Mouse (Mus musculus): ENCODE data around the gene Dnah6. TPM values are rescaled to one million over a fixed set of nuclear protein-coding genes. Genes with fewer than 3 reads are reported as not detected.

Dnah6 gene
- total and polyA plus RNA-seq, 2 experiments from 2014 or later, result 0.12 TPM; not detected in 1

DNA sequence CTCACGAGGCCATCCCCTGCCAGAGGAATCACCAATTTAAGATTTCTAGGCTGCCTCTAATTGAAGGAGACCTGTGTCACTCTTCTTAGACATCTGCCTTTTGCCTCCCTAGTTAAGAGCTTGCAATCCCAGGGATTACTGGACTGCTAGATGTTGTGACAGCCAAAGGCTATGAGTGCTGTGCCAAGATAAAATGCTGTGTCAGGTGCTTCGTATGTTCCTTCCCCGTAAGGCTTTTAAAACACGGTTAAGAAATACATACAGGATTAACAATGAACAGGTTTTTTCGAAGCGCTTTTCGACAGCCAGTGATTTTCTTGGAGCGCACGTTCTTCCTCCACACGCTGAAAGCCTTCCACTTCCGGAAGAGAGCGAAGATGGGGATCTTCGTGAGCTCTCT, 26.2 kb downstream of the Dnah6 start:
- WGBS, result 88% methylated on average over 13 of the region's 13 CpGs
- DNase-seq (ENCODE audit: low spot score), result no peak
- H3K9me3 ChIP-seq (replicated peaks; ENCODE audit: control insufficient read depth, low read length), result no peaks in the 10 kb centered on the region
- no peak for TF ChIP-seq CTCF (IDR thresholded peaks at IDR 0.05; ENCODE audit: low read depth)
- TF ChIP-seq EP300 (IDR thresholded peaks at IDR 0.05; ENCODE audit: low read depth), result no peak
- no peak overlapping the region for H3K4me2 ChIP-seq (ENCODE audit: low read depth, low read length)
- H3K27ac ChIP-seq (ENCODE audit: low read depth), result no peak overlapping the region
- H3K4me1 ChIP-seq (ENCODE audit: control insufficient read depth, insufficient read depth), result no peaks in the 10 kb centered on the region
- no peak for ATAC-seq (ENCODE audit: insufficient read depth, low read depth)
- no peak overlapping the region for H3K4me3 ChIP-seq (ENCODE audit: low read depth, low read length)
- H3K36me3 ChIP-seq (replicated peaks; ENCODE audit: control insufficient read depth, insufficient read depth, low read length), result no peaks in the 10 kb centered on the region
- H3K9ac ChIP-seq (replicated peaks; ENCODE audit: low read depth, low read length), result no peak overlapping the region
- no peaks in the 10 kb centered on the region for H3K27me3 ChIP-seq (ENCODE audit: control insufficient read depth, insufficient read depth, low read length)

DNA sequence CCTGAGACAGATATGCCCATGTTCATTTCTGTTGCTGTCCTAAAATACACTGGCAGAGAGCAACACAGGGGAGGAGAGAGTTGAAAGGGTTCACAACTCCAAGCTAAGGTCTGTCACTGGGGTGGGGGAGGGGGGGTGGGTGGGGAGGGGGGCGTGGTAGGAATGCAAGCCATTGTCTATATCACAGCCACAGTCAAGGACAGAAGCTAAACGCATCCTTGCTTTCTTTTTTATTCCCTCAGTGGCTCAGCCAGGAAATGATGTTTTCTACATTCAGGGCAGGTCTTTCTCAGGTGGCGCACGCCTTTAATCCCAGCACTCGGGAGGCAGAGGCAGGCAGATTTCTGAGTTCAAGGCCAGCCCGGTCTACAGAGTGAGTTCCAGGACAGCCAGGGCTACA, 30.7 kb downstream of the Dnah6 start:
- Histone ChIP-seq H3K9ac (replicated peaks; ENCODE audit: low read depth, low read length) (no peak overlapping the region), H3K9me3 (replicated peaks; ENCODE audit: control insufficient read depth, low read length) (no peaks in the 10 kb centered on the region), H3K4me3 (ENCODE audit: low read depth, low read length) (no peak overlapping the region), H3K27me3 (ENCODE audit: control insufficient read depth, insufficient read depth, low read length) (no peaks in the 10 kb centered on the region), H3K36me3 (replicated peaks; ENCODE audit: control insufficient read depth, insufficient read depth, low read length) (no peaks in the 10 kb centered on the region), H3K4me1 (ENCODE audit: control insufficient read depth, insufficient read depth) (no peaks in the 10 kb centered on the region), H3K4me2 (ENCODE audit: low read depth, low read length) (no peak overlapping the region), H3K27ac (ENCODE audit: low read depth) (no peak overlapping the region)
- ATAC-seq (ENCODE audit: insufficient read depth, low read depth), result no peak
- no peak for DNase-seq (ENCODE audit: low spot score)
- TF ChIP-seq CTCF (IDR thresholded peaks at IDR 0.05; ENCODE audit: low read depth) (no peak), EP300 (IDR thresholded peaks at IDR 0.05; ENCODE audit: low read depth) (no peak)
- 72% methylated on average over 6 of the region's 6 CpGs for WGBS

DNA sequence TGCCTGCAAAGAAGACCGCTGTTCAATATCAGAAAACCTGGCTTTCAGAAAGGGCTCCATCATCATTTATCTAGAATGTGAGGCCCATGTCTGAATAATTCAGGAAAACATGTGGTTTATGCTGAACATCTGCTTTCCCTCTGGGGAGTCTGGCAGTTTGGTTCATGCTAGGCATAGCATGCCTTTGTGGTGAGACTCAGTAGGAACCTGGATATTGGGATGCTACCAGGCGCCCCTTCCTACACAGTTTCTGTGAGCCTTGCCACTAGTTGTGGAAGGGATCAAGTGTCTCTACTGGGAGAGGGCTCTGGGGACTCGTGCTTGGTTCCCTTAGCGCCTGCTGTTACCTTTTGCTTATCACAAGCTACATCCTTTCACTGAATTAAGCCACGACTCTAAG, 37.2 kb downstream of the Dnah6 start:
- H3K9me3 ChIP-seq (replicated peaks; ENCODE audit: control insufficient read depth, low read length), result no peaks in the 10 kb centered on the region
- ATAC-seq (ENCODE audit: insufficient read depth, low read depth), result no peak
- WGBS, result 60% methylated on average over 5 of the region's 5 CpGs

DNA sequence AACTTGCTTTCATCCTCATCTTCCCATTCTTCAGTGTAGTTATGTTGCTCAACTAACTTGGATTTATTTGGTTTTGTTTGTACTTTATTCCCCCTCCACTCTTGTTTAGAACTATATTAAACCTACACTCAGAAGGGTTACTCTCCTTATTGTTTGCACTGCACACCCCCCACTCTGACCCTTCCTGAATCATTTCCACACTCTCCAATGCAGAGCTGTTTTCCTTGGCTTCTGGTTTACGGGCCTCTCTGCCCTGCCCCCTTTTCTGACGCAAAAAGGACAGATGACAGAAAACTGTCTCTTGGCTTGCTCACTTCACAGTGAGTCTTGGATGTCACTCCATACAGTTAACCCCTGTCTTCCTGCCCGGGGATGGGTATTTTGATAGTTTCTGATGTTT, 38.5 kb downstream of the Dnah6 start:
- DNase-seq (ENCODE audit: low spot score) (peak; percentile 49), ATAC-seq (ENCODE audit: insufficient read depth, low read depth) (no peak)
- Histone ChIP-seq H3K4me3 (ENCODE audit: low read depth, low read length) (no peak overlapping the region), H3K4me2 (ENCODE audit: low read depth, low read length) (no peak overlapping the region), H3K9me3 (replicated peaks; ENCODE audit: control insufficient read depth, low read length) (no peaks in the 10 kb centered on the region), H3K27me3 (ENCODE audit: control insufficient read depth, insufficient read depth, low read length) (no peaks in the 10 kb centered on the region), H3K4me1 (ENCODE audit: control insufficient read depth, insufficient read depth) (no peaks in the 10 kb centered on the region), H3K36me3 (replicated peaks; ENCODE audit: control insufficient read depth, insufficient read depth, low read length) (no peaks in the 10 kb centered on the region), H3K27ac (ENCODE audit: low read depth) (no peak overlapping the region), H3K9ac (replicated peaks; ENCODE audit: low read depth, low read length) (no peak overlapping the region)
- WGBS, result 40% methylated on average over 3 of the region's 3 CpGs
- TF ChIP-seq EP300 (IDR thresholded peaks at IDR 0.05; ENCODE audit: low read depth) (no peak), CTCF (IDR thresholded peaks at IDR 0.05; ENCODE audit: low read depth) (no peak)

More for the DNA sequence above, 37.2 kb downstream of the Dnah6 start:
- H3K27ac ChIP-seq (ENCODE audit: low read depth), result no peak overlapping the region
- no peaks in the 10 kb centered on the region for H3K27me3 ChIP-seq (ENCODE audit: control insufficient read depth, insufficient read depth, low read length)
- H3K9ac ChIP-seq (replicated peaks; ENCODE audit: low read depth, low read length), result no peak overlapping the region
- DNase-seq (ENCODE audit: low spot score), result no peak
- TF ChIP-seq EP300 (IDR thresholded peaks at IDR 0.05; ENCODE audit: low read depth) (no peak), CTCF (IDR thresholded peaks at IDR 0.05; ENCODE audit: low read depth) (no peak)
- no peaks in the 10 kb centered on the region for H3K36me3 ChIP-seq (replicated peaks; ENCODE audit: control insufficient read depth, insufficient read depth, low read length)
- no peaks in the 10 kb centered on the region for H3K4me1 ChIP-seq (ENCODE audit: control insufficient read depth, insufficient read depth)
- H3K4me2 ChIP-seq (ENCODE audit: low read depth, low read length), result no peak overlapping the region
- H3K4me3 ChIP-seq (ENCODE audit: low read depth, low read length), result no peak overlapping the region

DNA sequence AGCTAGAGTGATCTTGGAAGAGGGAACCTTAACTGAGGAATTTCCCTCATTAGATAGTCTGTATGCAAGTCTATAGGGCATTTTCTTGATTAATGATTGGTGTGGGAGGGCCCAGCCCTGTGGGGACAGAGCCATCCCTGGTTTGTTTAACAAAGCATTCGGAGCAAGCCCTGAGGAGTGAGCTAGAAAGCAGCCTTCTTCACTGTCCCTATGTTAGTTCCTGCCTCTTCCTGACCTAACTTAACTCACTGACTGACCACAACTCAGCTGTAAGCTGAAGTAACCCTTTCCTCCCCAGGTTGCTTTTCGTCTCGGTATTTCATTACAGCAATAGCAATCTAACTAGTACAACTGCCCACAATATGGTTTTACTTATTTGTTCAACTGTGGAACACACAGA, 39.0 kb downstream of the Dnah6 start:
- no peak for TF ChIP-seq EP300 (IDR thresholded peaks at IDR 0.05; ENCODE audit: low read depth)
- TF ChIP-seq CTCF (IDR thresholded peaks at IDR 0.05; ENCODE audit: low read depth), result no peak
- no peaks in the 10 kb centered on the region for H3K4me1 ChIP-seq (ENCODE audit: control insufficient read depth, insufficient read depth)
- H3K4me2 ChIP-seq (ENCODE audit: low read depth, low read length), result no peak overlapping the region
- 37% methylated on average over 3 of the region's 3 CpGs for WGBS
- no peak overlapping the region for H3K9ac ChIP-seq (replicated peaks; ENCODE audit: low read depth, low read length)
- H3K36me3 ChIP-seq (replicated peaks; ENCODE audit: control insufficient read depth, insufficient read depth, low read length), result no peaks in the 10 kb centered on the region
- no peaks in the 10 kb centered on the region for H3K9me3 ChIP-seq (replicated peaks; ENCODE audit: control insufficient read depth, low read length)
- H3K27me3 ChIP-seq (ENCODE audit: control insufficient read depth, insufficient read depth, low read length), result no peaks in the 10 kb centered on the region
- no peak overlapping the region for H3K4me3 ChIP-seq (ENCODE audit: low read depth, low read length)
- no peak overlapping the region for H3K27ac ChIP-seq (ENCODE audit: low read depth)
- DNase-seq (ENCODE audit: low spot score), result no peak
- ATAC-seq (ENCODE audit: insufficient read depth, low read depth), result no peak

DNA sequence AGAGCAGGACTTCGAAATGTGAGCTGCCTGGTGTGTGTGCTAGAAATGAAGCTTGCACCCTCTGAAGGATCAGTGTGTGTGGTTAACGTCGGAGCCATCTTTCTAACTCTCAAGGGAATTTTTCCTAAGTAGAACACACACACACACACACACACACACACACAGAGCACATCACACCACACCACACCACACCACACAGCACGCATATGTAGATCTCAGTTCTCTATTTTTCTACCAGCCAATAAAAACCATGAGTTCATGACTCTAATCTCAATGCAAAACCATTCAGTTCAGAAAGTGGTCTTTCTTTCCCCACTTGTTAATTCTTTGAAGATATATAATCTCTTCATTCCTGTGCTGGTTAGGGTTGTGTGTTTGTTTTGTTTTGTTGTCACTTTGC, 39.4 kb downstream of the Dnah6 start:
- Histone ChIP-seq H3K27me3 (ENCODE audit: control insufficient read depth, insufficient read depth, low read length) (no peaks in the 10 kb centered on the region), H3K4me1 (ENCODE audit: control insufficient read depth, insufficient read depth) (no peaks in the 10 kb centered on the region), H3K27ac (ENCODE audit: low read depth) (no peak overlapping the region), H3K4me3 (ENCODE audit: low read depth, low read length) (no peak overlapping the region), H3K36me3 (replicated peaks; ENCODE audit: control insufficient read depth, insufficient read depth, low read length) (no peaks in the 10 kb centered on the region), H3K4me2 (ENCODE audit: low read depth, low read length) (no peak overlapping the region), H3K9me3 (replicated peaks; ENCODE audit: control insufficient read depth, low read length) (no peaks in the 10 kb centered on the region), H3K9ac (replicated peaks; ENCODE audit: low read depth, low read length) (no peak overlapping the region)
- TF ChIP-seq EP300 (IDR thresholded peaks at IDR 0.05; ENCODE audit: low read depth) (no peak), CTCF (IDR thresholded peaks at IDR 0.05; ENCODE audit: low read depth) (no peak)
- DNase-seq (ENCODE audit: low spot score) (no peak), ATAC-seq (ENCODE audit: insufficient read depth, low read depth) (no peak)
- 58% methylated on average over 4 of the region's 4 CpGs for WGBS

All from heart, postnatal 0 days (tissue).